Mouse (Mus musculus) G1E (cell line): ENCODE results near the gene Pofut1.

ENCODE experiments used
- CTCF ChIP-seq: IDR thresholded peaks from 2 replicates; pipeline ENCODE4 v1.5.1; 2012; ENCODE audit warnings: low read depth, low read length, inconsistent platforms, mixed read lengths
- GATA1 ChIP-seq: IDR thresholded peaks from 2 replicates; pipeline ENCODE4 v1.6.1; 2012; ENCODE audit warnings: borderline replicate concordance, low read length, inconsistent platforms, mixed read lengths
- GATA2 ChIP-seq: IDR thresholded peaks from 2 replicates; pipeline ENCODE4 v1.6.1; 2012; ENCODE audit warnings: low read depth, low read length, inconsistent platforms, borderline replicate concordance
- POLR2AphosphoS5 ChIP-seq: IDR thresholded peaks from 2 replicates; pipeline ENCODE4 v1.6.1; 2012; ENCODE audit warnings: low read depth, low read length, inconsistent platforms; ENCODE audit not compliant: insufficient replicate concordance
- TAL1 ChIP-seq: conservative IDR thresholded peaks from 2 replicates; pipeline ENCODE4 v1.6.1; 2012; ENCODE audit warnings: low read depth, low read length, inconsistent platforms, mixed read lengths

DNA sequence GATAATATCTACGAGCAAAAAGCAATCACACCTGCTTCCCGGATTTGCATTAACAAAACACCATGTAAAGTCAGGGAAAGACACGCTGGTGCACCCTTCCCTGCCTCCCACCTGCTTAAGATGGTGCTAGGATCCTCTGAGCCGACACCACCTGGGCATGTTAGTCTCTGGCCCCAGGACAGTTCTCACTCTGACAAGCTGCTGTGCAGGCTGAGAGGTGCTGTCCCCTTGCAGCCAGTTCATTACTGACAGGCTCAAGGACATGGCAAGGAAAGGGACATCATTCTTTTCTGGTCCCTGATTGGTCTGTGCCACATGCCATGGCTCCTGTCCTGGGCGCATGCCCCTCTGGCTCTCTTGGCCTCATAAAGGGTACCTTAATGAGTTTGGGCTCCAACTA lies 12.8 kb upstream of the Pofut1 start:
- no peak for TF ChIP-seq TAL1
- TF ChIP-seq CTCF = no peak
- no peak for TF ChIP-seq GATA1
- no peak for TF ChIP-seq POLR2AphosphoS5
- TF ChIP-seq GATA2 = no peak
